Mouse (Mus musculus) intestine, embryonic 16.5 days (tissue): ENCODE results near the gene Klc3. TPM values are rescaled to one million over a fixed set of nuclear protein-coding genes. Genes with fewer than 3 reads are reported as not detected.

Experiments used
- ATAC-seq: fragments of 200-750 bp; cut with Nextera tagmentation; 2 replicates; pipeline ENCODE4 v1.8.0; 2017; ENCODE audit warnings: moderate TSS enrichment, moderate library complexity
- H3K27ac ChIP-seq: fragments of 300-500 bp; sonication (generic); 2 replicates; pipeline ENCODE4 v1.5.1; 2014; ENCODE audit warnings: mild to moderate bottlenecking, low read length
- H3K27me3 ChIP-seq: fragments of 300-500 bp; sonication (generic); replicated peaks from 2 replicates; pipeline ENCODE4 v1.6.1; 2014; ENCODE audit warnings: low read length, control low read depth, mixed read lengths; ENCODE audit not compliant: control insufficient read depth, insufficient read depth
- H3K36me3 ChIP-seq: fragments of 300-500 bp; sonication (generic); 2 replicates; pipeline ENCODE4 v1.6.1; 2014; ENCODE audit warnings: low read length, control low read depth; ENCODE audit not compliant: control insufficient read depth, insufficient read depth
- H3K4me1 ChIP-seq: fragments of 300-500 bp; sonication (generic); 2 replicates; pipeline ENCODE4 v1.6.1; 2014; ENCODE audit warnings: low read length, control low read depth, mixed read lengths; ENCODE audit not compliant: control insufficient read depth, insufficient read depth
- H3K4me2 ChIP-seq: fragments of 300-500 bp; sonication (generic); 2 replicates; pipeline ENCODE4 v1.6.1; 2014; ENCODE audit warnings: low read depth, low read length, control low read depth
- H3K4me3 ChIP-seq: fragments of 300-500 bp; sonication (generic); 2 replicates; pipeline ENCODE4 v1.5.1; 2014; ENCODE audit warnings: mild to moderate bottlenecking, low read length
- H3K9ac ChIP-seq: fragments of 300-500 bp; sonication (generic); 2 replicates; pipeline ENCODE4 v1.6.1; 2014; ENCODE audit warnings: low read depth, low read length
- H3K9me3 ChIP-seq: fragments of 300-500 bp; sonication (generic); 2 replicates; pipeline ENCODE4 v1.6.1; 2016; ENCODE audit warnings: low read length, control low read depth; ENCODE audit not compliant: control insufficient read depth
- WGBS: fragments of 180-500 bp; shearing (Covaris S2); extraction: QIAGEN DNeasy Blood & Tissue Kit; methylation state at CpG from one replicate; pipeline ENCODE4 v1.1.7; 2014; 5-methylcytosine and 5-hydroxymethylcytosine counted together
- polyA plus RNA-seq: library from polyadenylated mRNA; unstranded; fragments of >200 nt; fragmentation: Nextera tagmentation; extraction: Ambion mirVana; gene quantifications from 2 replicates; pipeline ENCODE4 v1.2.1, GENCODE M21; 2015

The Klc3 gene
- polyA plus RNA-seq, 1 experiment from 2014 or later = 2.9 TPM

- Histone ChIP-seq H3K27me3 (peaks cover 16% of the 10 kb centered on the region), H3K4me1 (peaks cover 11% of the 10 kb centered on the region), H3K27ac (no peak overlapping the region), H3K9ac (peak overlapping the region; percentile 49), H3K36me3 (no peaks in the 10 kb centered on the region), H3K4me3 (peak overlapping the region; percentile 34), H3K9me3 (0 out of 2 replicates have a peak, but pooled peaks cover 4% of the 10 kb centered on the region), H3K4me2 (peak overlapping the region; percentile 67)
- peak; percentile 51; the same call in 1 of the 2 replicates for ATAC-seq
- WGBS = 4% methylated on average over 27 of the region's 27 CpGs
Observed at GRCm38 (mm10) chr7:19399496-19400280, 4.2 kb downstream of the Klc3 start.

- Histone ChIP-seq H3K4me1 (peaks cover 3% of the 10 kb centered on the region), H3K9ac (no peak overlapping the region)
- WGBS = 84% methylated on average over 8 of the region's 8 CpGs
Observed at GRCm38 (mm10) chr7:19394484-19394883, 9.4 kb downstream of the Klc3 start.

GRCm38 (mm10) chr7:19388699-19389413, 15.0 kb downstream of the Klc3 start:
- H3K4me2 ChIP-seq = no peak overlapping the region
- no peak overlapping the region for H3K4me3 ChIP-seq
- H3K9ac ChIP-seq = no peak overlapping the region
- no peak for ATAC-seq
- H3K27me3 ChIP-seq = no peaks in the 10 kb centered on the region
- peaks cover 48% of the 10 kb centered on the region for H3K36me3 ChIP-seq
- no peak overlapping the region for H3K27ac ChIP-seq
- WGBS = 82% methylated on average over 10 of the region's 10 CpGs
- H3K9me3 ChIP-seq = no peaks in the 10 kb centered on the region
- no peaks in the 10 kb centered on the region for H3K4me1 ChIP-seq

More at GRCm38 (mm10) chr7:19394484-19394883, 9.4 kb downstream of the Klc3 start:
- Histone ChIP-seq H3K9me3 (no peaks in the 10 kb centered on the region), H3K4me2 (no peak overlapping the region), H3K27ac (no peak overlapping the region), H3K27me3 (no peaks in the 10 kb centered on the region), H3K4me3 (no peak overlapping the region), H3K36me3 (peaks cover 26% of the 10 kb centered on the region)
- no peak for ATAC-seq

- 85% methylated on average over 9 of the region's 9 CpGs for WGBS
- peaks cover 11% of the 10 kb centered on the region for H3K4me1 ChIP-seq
- ATAC-seq = no peak
- H3K4me2 ChIP-seq = no peak overlapping the region
- H3K27me3 ChIP-seq = no peaks in the 10 kb centered on the region
- no peak overlapping the region for H3K9ac ChIP-seq
- no peaks in the 10 kb centered on the region for H3K9me3 ChIP-seq
- peaks cover 24% of the 10 kb centered on the region for H3K36me3 ChIP-seq
- H3K4me3 ChIP-seq = no peak overlapping the region
- H3K27ac ChIP-seq = no peak overlapping the region
Observed at GRCm38 (mm10) chr7:19383708-19384107, 20.2 kb downstream of the Klc3 start.

GRCm38 (mm10) chr7:19382166-19382541, 21.8 kb downstream of the Klc3 start:
- no peaks in the 10 kb centered on the region for H3K27me3 ChIP-seq
- 0% methylated on average over 22 of the region's 37 CpGs for WGBS
- peak; percentile 78 for ATAC-seq
- peak overlapping the region; percentile 73 for H3K4me3 ChIP-seq
- H3K4me2 ChIP-seq = peak overlapping the region; percentile 87
- H3K4me1 ChIP-seq = peaks cover 11% of the 10 kb centered on the region
- H3K27ac ChIP-seq = no peak overlapping the region
- H3K9ac ChIP-seq = peak overlapping the region; percentile 75
- peaks cover 22% of the 10 kb centered on the region for H3K36me3 ChIP-seq
- no peaks in the 10 kb centered on the region for H3K9me3 ChIP-seq

GRCm38 (mm10) chr7:19381377-19382165, 22.3 kb downstream of the Klc3 start, which contains the start of gene Ercc2:
Gene Ercc2 (plus strand): TSS chr7:19382010.
- Histone ChIP-seq H3K36me3 (peaks cover 18% of the 10 kb centered on the region), H3K9ac (peak within 1 kb of the TSS; percentile 75), H3K27me3 (no peaks in the 10 kb centered on the region), H3K4me2 (peak within 1 kb of the TSS; percentile 87), H3K9me3 (no peaks in the 10 kb centered on the region), H3K4me3 (peak within 1 kb of the TSS; percentile 73), H3K4me1 (peaks cover 11% of the 10 kb centered on the region), H3K27ac (no peak within 1 kb of the TSS)
- ATAC-seq = peak; percentile 99
- 7% methylated on average over 39 of the region's 48 CpGs for WGBS

- no peaks in the 10 kb centered on the region for H3K36me3 ChIP-seq
- H3K4me1 ChIP-seq = peaks cover 6% of the 10 kb centered on the region
- no peak for ATAC-seq
- WGBS = 77% methylated on average over 8 of the region's 8 CpGs
- no peaks in the 10 kb centered on the region for H3K27me3 ChIP-seq
- no peak overlapping the region for H3K9ac ChIP-seq
- no peak overlapping the region for H3K4me3 ChIP-seq
- no peak overlapping the region for H3K4me2 ChIP-seq
- no peak overlapping the region for H3K27ac ChIP-seq
- H3K9me3 ChIP-seq = no peaks in the 10 kb centered on the region
Observed at GRCm38 (mm10) chr7:19378049-19378448, 25.9 kb downstream of the Klc3 start.

- 79% methylated on average over 4 of the region's 4 CpGs for WGBS
- H3K9me3 ChIP-seq = no peaks in the 10 kb centered on the region
- H3K36me3 ChIP-seq = no peaks in the 10 kb centered on the region
- H3K4me2 ChIP-seq = no peak overlapping the region
- no peak overlapping the region for H3K9ac ChIP-seq
- ATAC-seq = no peak
- H3K27ac ChIP-seq = no peak overlapping the region
- no peaks in the 10 kb centered on the region for H3K27me3 ChIP-seq
- no peaks in the 10 kb centered on the region for H3K4me1 ChIP-seq
- H3K4me3 ChIP-seq = no peak overlapping the region
Observed at GRCm38 (mm10) chr7:19376019-19376418, 27.9 kb downstream of the Klc3 start.

- H3K9ac ChIP-seq = no peak overlapping the region
- 78% methylated on average over 18 of the region's 18 CpGs for WGBS
- H3K27ac ChIP-seq = no peak overlapping the region
- H3K4me3 ChIP-seq = no peak overlapping the region
- no peaks in the 10 kb centered on the region for H3K4me1 ChIP-seq
- ATAC-seq = no peak
- no peaks in the 10 kb centered on the region for H3K36me3 ChIP-seq
- H3K27me3 ChIP-seq = no peaks in the 10 kb centered on the region
- no peak overlapping the region for H3K4me2 ChIP-seq
- no peaks in the 10 kb centered on the region for H3K9me3 ChIP-seq
Observed at GRCm38 (mm10) chr7:19375368-19375767, 28.5 kb downstream of the Klc3 start.
